Mouse (Mus musculus): Measurements from ENCODE around the gene Aen.

The Aen gene

DNA sequence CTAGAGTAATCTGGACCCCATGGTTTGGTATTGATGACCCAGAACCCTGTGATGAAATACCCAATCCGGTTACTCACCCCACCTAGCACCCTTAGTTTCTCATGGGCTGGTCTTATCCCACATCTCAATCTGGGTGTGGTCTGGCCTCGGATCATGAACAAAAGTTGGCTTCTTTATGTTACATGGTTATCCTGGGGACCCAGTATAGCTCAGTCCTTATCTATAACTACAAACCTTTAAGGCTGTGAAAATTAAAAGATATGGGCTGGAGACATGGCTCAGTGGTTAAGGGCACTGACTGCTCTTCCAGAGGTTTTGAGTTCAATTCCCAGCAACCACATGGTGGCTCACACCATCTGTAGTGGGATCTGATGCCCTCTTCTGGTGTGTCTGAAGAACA lies 46.9 kb downstream of the Aen start:
- DNase-seq, result no peak

GRCm38 (mm10) chr7:78953886-78954572 lies 58.4 kb downstream of the Aen start:
- no peak for DNase-seq

DNA sequence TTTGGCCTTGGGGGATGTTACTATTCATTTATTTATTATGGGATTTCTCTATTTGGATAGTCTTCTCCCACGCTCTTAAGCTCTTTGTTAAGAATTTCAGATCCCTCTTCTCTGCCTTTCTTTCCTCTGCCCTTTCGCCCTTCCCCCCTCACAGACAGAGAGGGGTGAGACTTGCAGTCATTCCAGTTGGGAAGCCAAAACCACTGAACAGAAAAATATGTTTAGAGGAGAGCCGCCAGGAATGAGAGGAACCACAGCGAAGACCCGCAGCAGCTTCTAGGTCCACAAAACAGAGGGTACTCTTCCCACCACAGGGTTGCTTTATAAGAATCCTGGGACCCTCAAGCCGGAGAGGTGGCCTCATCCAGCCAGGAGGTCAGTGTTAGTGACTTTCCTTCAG lies 59.0 kb downstream of the Aen start:
- DNase-seq, result no peak

GRCm38 (mm10) chr7:78955086-78955485 lies 59.4 kb downstream of the Aen start:
- no peak for DNase-seq

DNA sequence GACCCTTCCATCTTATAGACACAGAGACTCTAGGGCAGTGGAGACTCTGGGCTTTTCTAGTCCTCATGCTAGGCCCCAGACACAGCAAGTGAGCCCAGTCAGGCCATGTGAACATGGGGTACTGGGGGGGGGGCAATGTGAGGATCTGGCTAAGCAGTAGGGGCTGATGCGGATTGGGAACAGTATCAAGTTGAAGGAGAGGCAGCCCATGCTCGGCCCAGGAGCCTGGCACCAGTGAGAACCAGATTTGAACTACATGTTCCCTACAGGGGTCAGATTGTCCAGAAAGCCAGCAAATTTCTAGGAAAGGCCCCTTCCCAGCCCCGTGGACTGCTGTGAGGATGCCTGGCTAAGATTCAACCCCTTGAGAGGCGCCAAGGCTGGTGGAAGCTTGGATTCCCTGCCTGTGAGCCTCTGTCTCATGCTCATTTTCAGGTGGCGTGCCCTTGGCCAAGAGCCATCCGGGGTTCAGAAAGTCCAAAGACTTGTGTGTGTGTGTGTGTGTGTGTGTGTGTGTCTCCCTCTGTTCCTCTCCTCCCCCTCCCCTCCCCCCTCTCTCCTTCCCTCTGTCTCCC lies 62.9 kb downstream of the Aen start:
- no peak for DNase-seq

Data from cerebellum, adult 11 months (tissue).